30 mouse cellular contexts compared by ENCODE assay signal in the genomic region with DNA sequence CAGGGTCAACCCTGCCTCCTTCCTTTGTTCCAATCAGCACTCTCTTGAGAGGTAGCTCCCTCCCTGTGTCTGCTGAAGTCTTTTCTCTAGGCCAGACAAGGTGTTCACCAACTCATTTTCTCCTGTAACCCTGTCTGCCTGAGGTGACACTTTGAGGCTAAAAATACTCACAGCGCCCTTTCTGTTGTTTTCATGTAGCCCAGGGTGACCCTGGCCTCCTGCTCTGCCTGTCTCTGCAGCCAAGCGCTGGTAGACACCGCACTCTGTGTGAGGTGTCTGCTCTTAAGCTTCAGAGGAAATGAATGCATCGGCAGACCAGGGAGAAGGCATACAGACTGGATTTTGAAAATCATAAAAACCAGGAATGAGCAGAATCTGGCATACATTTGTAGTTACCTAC. TPM values are rescaled to one million over a fixed set of nuclear protein-coding genes. Genes with fewer than 3 reads are reported as not detected.
A peak's percentile ranks its signal among the peaks of the same experiment; 100 is the strongest.
DNase-seq lines count a peak whose midpoint lies in the region; ATAC-seq lines count a peak whose summit lies in the region.
"Had no signal": no experiment of that assay in that cellular context is flagged by ENCODE, and none has a peak within 500 bp of the region (broad histone marks: within the 10 kb centered on the region; RNA-seq: fewer than 3 reads in every experiment).

No protein-coding gene starts in this region.

- H3K36me3 ChIP-seq in heart, embryonic 15.5 days = peaks cover 21% of the 10 kb centered on the region; the same call in 1 of the 2 replicates

- intact Hi-C loops in gastrocnemius, postnatal 14 days (cut with DNase I; ENCODE audit: low total_unique reads) = no loop called here

- ATAC-seq in heart, embryonic 15.5 days (replicated peaks; ENCODE audit: insufficient number of reproducible peaks, insufficient read depth, low FRiP score, low read depth) = no peak; the same call in 1 of the 2 replicates
- no peak for ATAC-seq in granulocyte monocyte progenitor cell, adult 5-6 weeks (replicated peaks; ENCODE audit: poor library complexity, severe bottlenecking)
- ATAC-seq: forebrain, embryonic 13.5 days; hindbrain, postnatal 0 days; intestine, embryonic 15.5 days; lung, postnatal 0 days; Patski had no signal

- no peak overlapping the region for H3K4me3 ChIP-seq in heart, embryonic 15.5 days
- H3K4me3 ChIP-seq: forebrain, embryonic 13.5 days; hindbrain, embryonic 12.5 days; intestine, embryonic 15.5 days; limb, embryonic 10.5 days; limb, embryonic 15.5 days; liver, embryonic 13.5 days; megakaryocyte, embryonic 14.5 days; midbrain, embryonic 12.5 days; neural tube, embryonic 13.5 days had no signal

- H3K27me3 ChIP-seq in heart, embryonic 15.5 days = no peaks in the 10 kb centered on the region
- H3K27me3 ChIP-seq: forebrain, embryonic 13.5 days; hindbrain, embryonic 12.5 days; intestine, embryonic 15.5 days; limb, embryonic 15.5 days; liver, embryonic 13.5 days; megakaryocyte, embryonic 14.5 days; midbrain, embryonic 12.5 days; neural tube, embryonic 13.5 days; Patski had no signal

- no peak overlapping the region for H3K4me2 ChIP-seq in heart, embryonic 15.5 days
- H3K4me2 ChIP-seq: forebrain, embryonic 13.5 days; hindbrain, embryonic 12.5 days; intestine, embryonic 15.5 days; limb, embryonic 15.5 days; liver, embryonic 13.5 days; midbrain, embryonic 12.5 days; neural tube, embryonic 13.5 days had no signal

- H3K27ac ChIP-seq in heart, embryonic 15.5 days = 0 out of 2 replicates have a peak overlapping the region, but pooled peaks have one; percentile 27
- H3K27ac ChIP-seq: forebrain, embryonic 13.5 days; hindbrain, embryonic 12.5 days; hindbrain, postnatal 0 days; intestine, embryonic 15.5 days; limb, embryonic 10.5 days; limb, embryonic 15.5 days; liver, embryonic 13.5 days; midbrain, embryonic 12.5 days; neural tube, embryonic 13.5 days had no signal

- peaks cover 3% of the 10 kb centered on the region; the same call in 1 of the 2 replicates for H3K4me1 ChIP-seq in heart, embryonic 15.5 days (replicated peaks)
- H3K4me1 ChIP-seq: forebrain, embryonic 13.5 days; hindbrain, embryonic 12.5 days; intestine, embryonic 15.5 days; limb, embryonic 10.5 days; limb, embryonic 15.5 days; liver, embryonic 13.5 days; megakaryocyte, embryonic 14.5 days; midbrain, embryonic 12.5 days; neural tube, embryonic 13.5 days had no signal

- H3K9ac ChIP-seq in heart, embryonic 15.5 days = no peak overlapping the region
- H3K9ac ChIP-seq: forebrain, embryonic 13.5 days; hindbrain, embryonic 12.5 days; intestine, embryonic 15.5 days; limb, embryonic 15.5 days; liver, embryonic 13.5 days; midbrain, embryonic 12.5 days; neural tube, embryonic 13.5 days had no signal

- no peaks in the 10 kb centered on the region for H3K9me3 ChIP-seq in heart, embryonic 15.5 days (replicated peaks)
- H3K9me3 ChIP-seq: forebrain, embryonic 13.5 days; hindbrain, embryonic 12.5 days; intestine, embryonic 15.5 days; limb, embryonic 10.5 days; limb, embryonic 15.5 days; liver, embryonic 13.5 days; megakaryocyte, embryonic 14.5 days; midbrain, embryonic 12.5 days; neural tube, embryonic 13.5 days had no signal

- WGBS in heart, embryonic 15.5 days = 48% methylated on average over 4 of the region's 4 CpGs

- DNase-seq in gastrocnemius, postnatal 25 days = peak; percentile 25
- no peak for DNase-seq in gastrocnemius, postnatal 14 days
- DNase-seq in heart, adult 8-10 months (ENCODE audit: low spot score) = peak; percentile 9
- DNase-seq in skeletal muscle tissue, adult 2 months (ENCODE audit: low read depth, low spot score) = peak; percentile 66
- no peak for DNase-seq in thymus, postnatal 36 days
- DNase-seq: adrenal gland, postnatal 25 days; cerebellum, adult 9-10 months; cerebellum, postnatal 36 days; kidney, adult 2 months; kidney, postnatal 36 days; layer of hippocampus, postnatal 36 days; liver, embryonic 13.5 days; lung, adult 18-20 months; lung, postnatal 4 days; right cerebral cortex, postnatal 4 days; thymus, adult 2 months; thymus, postnatal 4 days had no signal

RNA-seq across cellular contexts. Expression of a gene that starts 18.9 kb away (rescaled TPM):
- 10 to 100 TPM; 58.6 TPM for total RNA-seq in gastrocnemius, postnatal 25 days (2021)
- total RNA-seq in gastrocnemius, postnatal 14 days (2021) = 10 to 100 TPM; 45.9 to 49.0 TPM
- 10 to 100 TPM; 47.5 to 59.2 (median 53.3) TPM for total RNA-seq in heart, adult 8-10 months (2022)
- 34.6 and 39.0 TPM in 2 replicates for polyA plus RNA-seq in heart, embryonic 15.5 days (2015; fragmentation: Nextera tagmentation; extraction: Ambion mirVana)
- total RNA-seq in granulocyte monocyte progenitor cell, adult 5-6 weeks (2014; fragmentation: Nextera tagmentation) = 22.1 and 39.3 TPM in 2 replicates
- 32.7 and 35.5 TPM in 2 replicates for total RNA-seq in granulocyte monocyte progenitor cell, adult 5-6 weeks (2017)

RNA-seq across cellular contexts. Expression of a gene that starts 38.1 kb away (rescaled TPM):
- 10 to 100 TPM; 21.7 to 23.5 TPM for total RNA-seq in gastrocnemius, postnatal 25 days (2021)
- total RNA-seq in gastrocnemius, postnatal 14 days (2021) = 10 to 100 TPM; 22.1 to 24.2 TPM
- total RNA-seq in heart, adult 8-10 months (2022) = 10 to 100 TPM; 22.3 to 30.7 (median 25.0) TPM
- 40.1 and 42.7 TPM in 2 replicates for polyA plus RNA-seq in heart, embryonic 15.5 days (2015; fragmentation: Nextera tagmentation; extraction: Ambion mirVana)
- total RNA-seq in granulocyte monocyte progenitor cell, adult 5-6 weeks (2014; fragmentation: Nextera tagmentation) = 46.9 and 86.4 TPM in 2 replicates
- 77.3 and 91.7 TPM in 2 replicates for total RNA-seq in granulocyte monocyte progenitor cell, adult 5-6 weeks (2017)

Comparison
In these comparisons a context has a peak if more than half of its experiments do, and no peak if none do; other contexts are left out.
1. DNase-seq: peak in gastrocnemius, postnatal 25 days (single experiment), heart, adult 8-10 months (single experiment) and skeletal muscle tissue, adult 2 months (single experiment); none in gastrocnemius, postnatal 14 days (single experiment) and thymus, postnatal 36 days (0 of 2).